Mouse (Mus musculus) Muller cell, postnatal 12 days (primary cell): Measurements from ENCODE around the gene Brwd1.
"Not testable (repeated sequence)": the region's sequence is repeated elsewhere in the genome, so short reads cannot be mapped to it uniquely, and the experiment has no call there.

Source experiments
- DNase-seq: peaks from one replicate; pipeline ENCODE4 v3.0.0-alpha.2; 2015; ENCODE audit errors: inconsistent ontology term

Gene Brwd1

DNA sequence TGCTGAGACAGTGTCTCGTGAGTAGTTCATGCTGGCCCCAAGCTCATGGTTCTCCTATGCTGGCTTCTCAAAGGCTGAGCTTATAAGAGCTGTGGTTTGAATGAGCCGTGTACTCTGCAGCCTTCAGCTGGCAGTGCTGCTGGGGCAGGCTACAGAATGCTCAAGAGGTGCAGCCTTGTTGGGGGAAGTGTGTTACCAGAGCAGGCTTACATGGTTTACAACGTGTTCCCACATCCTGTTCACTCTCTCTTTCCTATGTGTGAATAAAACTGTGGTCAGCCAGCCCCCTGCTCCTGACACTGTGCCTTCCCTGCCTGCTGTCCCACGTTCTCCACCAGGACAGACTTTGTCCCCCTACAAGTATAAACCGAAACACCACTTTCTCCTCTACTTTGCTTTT is 97.4 kb downstream of the Brwd1 start:
- DNase-seq = no peak

DNA sequence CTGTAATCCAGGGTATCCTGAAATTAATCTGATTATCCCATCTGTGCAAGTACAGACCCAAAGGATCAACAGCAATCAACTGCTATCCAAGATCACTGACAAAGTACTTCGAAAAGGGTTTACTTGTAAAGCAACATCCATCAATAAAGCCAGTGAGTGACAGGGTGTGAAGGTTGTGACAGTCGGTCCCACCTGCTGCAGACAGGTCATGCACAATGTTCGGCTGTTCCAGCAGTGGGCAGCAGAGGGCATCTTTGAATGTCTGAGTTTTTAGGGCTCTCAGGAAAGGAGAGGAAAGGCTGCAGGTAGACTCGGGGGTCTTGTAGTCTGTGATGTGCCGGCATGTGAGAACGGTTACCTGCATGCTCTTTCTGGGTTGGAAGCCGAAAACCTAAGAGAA is 98.7 kb downstream of the Brwd1 start:
- DNase-seq = no peak

DNA sequence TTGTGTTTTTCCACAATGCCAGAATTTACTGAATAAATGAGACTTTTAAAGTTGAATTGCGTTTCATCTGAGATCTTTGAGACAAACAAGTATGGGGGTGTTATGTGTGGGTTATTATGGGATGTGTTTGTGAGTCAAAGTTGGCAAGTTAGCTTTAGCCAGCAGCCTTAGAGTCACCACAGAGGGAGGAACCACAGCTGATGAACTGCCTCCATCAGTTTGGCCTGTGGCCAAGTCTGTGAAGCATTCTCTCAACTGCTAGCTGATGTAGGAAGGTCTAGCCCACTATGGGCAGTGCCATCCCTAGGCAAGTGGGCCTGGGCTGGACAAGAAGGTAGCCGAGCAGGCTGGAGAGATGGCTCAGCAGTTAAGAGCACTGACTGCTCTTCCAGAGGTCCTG is 111.5 kb downstream of the Brwd1 start:
- DNase-seq = no peak

GRCm38 (mm10) chr16:95967455-95967854 is 114.9 kb downstream of the Brwd1 start:
- DNase-seq = no peak

GRCm38 (mm10) chr16:95964427-95965023 is 117.8 kb downstream of the Brwd1 start:
- peak; percentile 26 for DNase-seq

DNA sequence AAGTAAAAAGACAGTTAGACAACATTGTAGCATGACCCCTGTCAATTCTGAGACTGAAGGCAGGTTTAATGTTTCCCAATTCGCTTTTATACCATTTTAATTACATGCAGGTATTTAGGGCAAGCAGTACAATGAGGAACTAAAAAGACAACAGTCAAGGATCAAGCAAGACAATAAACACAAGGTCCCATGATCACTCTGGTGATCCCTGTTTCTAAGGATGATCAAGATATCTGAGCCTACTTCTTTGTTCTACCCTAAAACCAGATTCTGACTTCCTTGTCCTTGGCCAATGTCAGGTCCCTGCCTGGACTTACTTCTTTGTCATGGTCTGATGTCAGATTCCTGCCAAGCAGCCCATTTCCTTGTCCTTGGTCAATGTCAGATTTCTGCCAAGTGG is 120.8 kb downstream of the Brwd1 start:
- DNase-seq = not testable (repeated sequence)

DNA sequence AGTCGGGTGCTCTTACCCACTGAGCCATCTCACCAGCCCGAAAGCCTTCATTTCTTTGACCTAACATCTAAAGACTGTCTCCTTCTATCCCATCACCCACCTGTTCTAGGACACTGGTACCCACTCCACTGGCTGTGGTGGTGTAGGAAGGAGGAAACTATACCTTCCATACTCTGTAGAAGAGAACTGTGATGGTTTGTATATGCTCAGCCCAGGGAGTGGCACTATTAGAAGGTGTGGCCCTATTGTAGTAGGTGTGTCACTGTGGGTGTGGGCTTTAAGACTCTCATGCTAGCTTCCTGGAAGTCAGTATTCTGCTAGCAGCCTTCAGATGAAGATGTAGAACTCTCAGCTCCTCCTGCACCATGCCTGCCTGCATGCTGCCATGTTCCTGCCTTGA is 121.6 kb downstream of the Brwd1 start:
- DNase-seq = not testable (repeated sequence)

DNA sequence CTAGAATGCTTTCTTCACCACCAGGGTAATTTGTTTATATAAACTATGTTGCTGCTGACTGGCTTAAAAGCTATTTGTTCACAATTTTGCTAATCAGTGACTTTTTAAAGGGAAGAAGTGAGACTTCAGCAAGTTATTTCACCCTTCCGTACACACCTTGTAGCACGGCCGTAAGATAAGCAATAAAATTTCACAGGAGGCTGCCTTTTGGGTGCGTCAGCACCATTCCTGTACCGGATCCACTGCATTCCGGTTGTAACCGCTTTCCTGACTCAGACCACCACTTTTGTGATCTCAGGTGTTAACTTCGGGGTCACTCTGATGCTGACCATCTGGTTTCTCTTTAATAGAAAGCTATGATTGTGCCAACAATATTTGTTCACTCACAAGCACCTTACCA is 124.2 kb downstream of the Brwd1 start:
- no peak for DNase-seq

DNA sequence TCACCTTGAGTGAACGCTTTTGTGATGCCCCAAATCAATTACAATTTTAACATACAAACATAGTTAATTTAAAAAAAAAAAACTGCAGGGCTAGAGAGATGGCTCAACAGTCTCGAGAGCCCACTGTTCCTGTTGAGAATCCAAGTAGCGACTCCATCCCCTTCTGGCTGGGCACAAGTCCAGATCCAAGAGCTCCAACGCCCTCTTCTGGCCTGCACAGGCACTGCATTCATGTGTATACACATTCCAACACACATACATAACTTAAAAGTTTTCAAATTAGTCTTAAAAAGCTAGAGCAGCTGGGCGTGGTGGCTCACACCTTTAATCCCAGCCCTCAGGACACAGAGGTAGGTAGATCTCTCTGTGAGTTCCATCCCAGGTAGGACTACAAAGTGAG is 125.7 kb downstream of the Brwd1 start:
- no peak for DNase-seq

GRCm38 (mm10) chr16:95955716-95956346 is 126.5 kb downstream of the Brwd1 start:
- DNase-seq = no peak

GRCm38 (mm10) chr16:95954341-95954740 is 128.0 kb downstream of the Brwd1 start:
- DNase-seq = no peak

- DNase-seq = no peak
Observed at GRCm38 (mm10) chr16:95953159-95953650, 129.1 kb downstream of the Brwd1 start.

GRCm38 (mm10) chr16:95951471-95951870 is 130.9 kb downstream of the Brwd1 start:
- DNase-seq = no peak

DNA sequence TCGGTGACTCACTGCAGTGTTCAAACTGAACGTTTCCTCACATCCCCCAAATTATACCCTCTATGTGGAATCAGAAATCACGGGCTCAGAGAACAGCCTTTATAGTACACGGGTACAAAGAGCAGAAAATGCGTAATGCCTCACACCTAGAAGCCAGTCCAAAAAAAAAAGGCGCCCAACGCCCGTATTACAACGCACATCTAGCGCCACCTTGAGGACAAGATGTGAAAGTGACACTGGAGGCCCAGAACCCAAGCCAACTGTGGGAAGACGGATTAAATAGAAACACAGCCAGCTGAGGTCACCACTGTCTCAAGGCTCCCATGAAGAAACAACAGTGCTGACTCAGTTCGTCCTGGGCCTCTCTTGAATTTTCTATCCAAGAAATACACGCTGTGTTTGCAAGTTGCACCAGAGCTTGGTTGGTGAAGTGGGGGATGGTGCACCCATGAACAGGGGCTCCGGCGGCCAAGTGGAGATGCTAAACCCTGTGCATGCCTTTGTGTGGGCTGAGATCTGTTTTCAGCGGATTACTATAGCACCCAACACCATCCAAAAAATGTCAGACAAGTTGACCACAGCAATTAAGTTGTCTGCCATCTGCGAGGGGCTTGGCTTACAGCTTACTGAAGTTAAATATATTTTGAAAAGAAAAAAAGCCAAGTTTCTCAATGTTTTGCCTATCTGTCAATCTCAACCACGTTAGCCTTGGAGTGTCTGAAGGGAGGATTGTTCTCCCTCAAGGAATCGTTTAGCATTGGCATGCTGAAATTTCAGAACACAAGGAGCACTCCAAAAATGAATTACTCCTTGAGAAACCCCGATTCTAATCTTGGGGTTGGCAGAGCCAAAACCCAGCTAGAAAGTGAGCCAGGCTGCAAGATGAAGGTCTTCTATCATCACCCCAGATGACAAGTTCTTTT is 136.7 kb downstream of the Brwd1 start:
- peak; percentile 74 for DNase-seq

DNA sequence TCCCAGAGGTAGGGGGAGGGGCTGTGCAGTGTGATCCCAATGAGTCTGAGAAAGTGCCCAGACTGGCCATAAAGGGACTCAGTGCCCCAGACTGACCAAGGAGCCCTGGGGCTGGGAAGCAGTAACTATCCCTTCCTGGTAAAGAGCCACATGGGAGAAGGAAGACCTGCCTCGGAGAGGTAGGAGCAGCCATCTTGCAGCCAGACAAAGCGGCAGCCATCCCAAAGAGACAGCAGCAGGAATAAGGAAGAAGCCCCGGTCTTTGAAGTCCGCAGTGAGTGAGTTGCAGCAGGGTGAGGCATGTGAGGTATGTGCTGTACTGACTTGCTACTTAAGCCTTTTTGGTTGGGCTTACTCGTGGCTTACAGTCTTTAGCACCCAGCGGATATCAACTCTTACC is 139.1 kb downstream of the Brwd1 start:
- DNase-seq = no peak
